Mouse (Mus musculus) kidney, postnatal 0 days (tissue): Measurements from ENCODE around the gene Trappc6a. TPM values are rescaled to one million over a fixed set of nuclear protein-coding genes. Genes with fewer than 3 reads are reported as not detected.
A peak's percentile ranks its signal among the peaks of the same experiment; 100 is the strongest.
"Not testable (repeated sequence)": the region's sequence is repeated elsewhere in the genome, so short reads cannot be mapped to it uniquely, and the experiment has no call there.

ENCODE experiments used
- ATAC-seq: fragments of 200-750 bp; cut with Nextera tagmentation; replicated peaks from 2 replicates; pipeline ENCODE4 v1.8.0; 2017; ENCODE audit warnings: low read depth, moderate number of reproducible peaks, moderate TSS enrichment, moderate library complexity; ENCODE audit not compliant: low FRiP score
- DNase-seq: peaks from one replicate; pipeline ENCODE4 v3.0.0-alpha.2; 2016; ENCODE audit warnings: low spot score
- H3K27ac ChIP-seq: fragments of 300-500 bp; sonication (generic); 2 replicates; pipeline ENCODE4 v1.5.1; 2014; ENCODE audit warnings: mild to moderate bottlenecking
- H3K27me3 ChIP-seq: fragments of 300-500 bp; sonication (generic); 2 replicates; pipeline ENCODE4 v1.6.1; 2014; ENCODE audit warnings: low read length, mixed read lengths; ENCODE audit not compliant: insufficient read depth
- H3K36me3 ChIP-seq: fragments of 300-500 bp; sonication (generic); 2 replicates; pipeline ENCODE4 v1.6.1; 2014; ENCODE audit warnings: low read length, mixed read lengths; ENCODE audit not compliant: insufficient read depth
- H3K4me1 ChIP-seq: fragments of 300-500 bp; sonication (generic); replicated peaks from 2 replicates; pipeline ENCODE4 v1.6.1; 2014; ENCODE audit warnings: antibody characterized with exemption, low read length, mixed read lengths; ENCODE audit not compliant: insufficient read depth
- H3K4me2 ChIP-seq: fragments of 300-500 bp; sonication (generic); 2 replicates; pipeline ENCODE4 v1.6.1; 2014; ENCODE audit warnings: mild to moderate bottlenecking, low read length, moderate library complexity, mixed read lengths
- H3K4me3 ChIP-seq: fragments of 300-500 bp; sonication (generic); replicated peaks from 2 replicates; pipeline ENCODE4 v1.5.1; 2014; ENCODE audit warnings: low read depth, low read length
- H3K9ac ChIP-seq: fragments of 300-500 bp; sonication (generic); 2 replicates; pipeline ENCODE4 v1.6.1; 2014; ENCODE audit warnings: low read depth, low read length
- H3K9me3 ChIP-seq: fragments of 300-500 bp; sonication (generic); replicated peaks from 2 replicates; pipeline ENCODE4 v1.6.1; 2016; ENCODE audit warnings: low read length, inconsistent platforms, mixed read lengths
- CTCF ChIP-seq: IDR thresholded peaks from 2 replicates; pipeline ENCODE4 v1.5.1; 2016; ENCODE audit warnings: antibody characterized with exemption, low read depth, mild to moderate bottlenecking, moderate library complexity
- WGBS: fragments of 180-500 bp; shearing (Covaris S2); extraction: QIAGEN DNeasy Blood & Tissue Kit; methylation state at CpG from one replicate; pipeline ENCODE4 v1.1.7; 2014; 5-methylcytosine and 5-hydroxymethylcytosine counted together
- polyA plus RNA-seq: library from polyadenylated mRNA; unstranded; fragments of >200 nt; fragmentation: Nextera tagmentation; extraction: Ambion mirVana; gene quantifications from 2 replicates; pipeline ENCODE4 v1.2.1, GENCODE M21; 2015

Trappc6a gene
- polyA plus RNA-seq, 1 experiment from 2014 or later = 91.7 TPM

DNA sequence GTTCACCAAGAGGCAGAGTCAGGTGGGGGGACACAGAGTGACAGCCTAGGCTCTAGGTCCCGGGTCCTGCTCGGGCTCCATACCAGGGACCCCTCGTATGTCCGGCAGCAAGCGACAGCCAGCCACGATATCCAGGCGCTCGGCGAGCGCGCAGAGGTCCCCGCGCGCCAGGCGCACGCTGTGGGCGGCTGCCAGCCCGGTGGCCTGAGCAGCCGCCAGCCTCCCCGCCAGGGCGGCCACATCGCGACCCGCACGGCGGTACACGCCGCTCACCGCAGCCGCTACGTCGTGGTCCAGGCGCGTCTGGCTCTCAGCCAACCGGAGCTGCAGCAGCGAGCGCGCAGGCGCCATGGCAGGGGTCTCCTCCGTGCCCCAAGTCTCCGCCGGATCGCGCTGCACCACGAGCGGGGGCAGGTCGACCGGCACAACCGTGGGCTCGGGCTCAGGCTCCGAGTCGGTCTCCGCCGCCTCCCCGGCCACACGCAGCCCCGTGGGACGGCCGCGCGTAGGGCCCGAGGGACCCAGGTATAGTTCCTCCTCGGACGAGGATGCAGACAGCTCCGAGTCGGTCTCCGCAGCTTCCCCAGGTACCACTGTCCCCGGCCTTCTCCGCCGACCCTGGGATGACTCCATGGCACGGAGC is 1.1 kb upstream of the Trappc6a start:
- WGBS = under 1% methylated on average over 71 of the region's 71 CpGs
- Histone ChIP-seq H3K4me2 (peak overlapping the region; percentile 94), H3K4me1 (peaks cover 15% of the 10 kb centered on the region; the same call in 1 of the 2 replicates), H3K36me3 (no peaks in the 10 kb centered on the region), H3K9ac (peak overlapping the region; percentile 53), H3K27ac (no peak overlapping the region), H3K27me3 (no peaks in the 10 kb centered on the region), H3K4me3 (peak overlapping the region; percentile 57), H3K9me3 (no peaks in the 10 kb centered on the region)
- DNase-seq = no peak
- no peak for ATAC-seq
- TF ChIP-seq CTCF = no peak

DNA sequence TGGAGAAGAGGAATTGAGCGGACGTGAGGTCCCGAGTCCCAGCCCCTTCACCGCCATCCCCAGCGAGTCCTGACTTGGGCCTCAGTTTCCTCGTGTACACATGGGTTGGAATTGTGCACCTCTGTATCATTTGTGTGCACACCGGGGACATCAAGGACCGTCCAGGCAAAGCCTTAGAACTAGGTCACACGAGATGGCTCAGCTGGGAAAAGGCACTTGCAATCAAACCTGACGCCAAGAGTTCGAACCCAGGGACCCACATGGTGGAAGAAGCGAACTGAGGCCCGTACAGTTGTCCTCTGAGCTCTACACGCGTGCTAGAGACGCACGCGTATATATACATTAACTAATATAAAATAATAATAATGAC is 598 bp upstream of the Trappc6a start:
- Histone ChIP-seq H3K27ac (no peak overlapping the region; the same call in 1 of the 2 replicates), H3K27me3 (no peaks in the 10 kb centered on the region), H3K4me1 (peaks cover 15% of the 10 kb centered on the region; the same call in 1 of the 2 replicates), H3K4me3 (peak overlapping the region; percentile 57), H3K36me3 (no peaks in the 10 kb centered on the region), H3K9me3 (no peaks in the 10 kb centered on the region), H3K4me2 (peak overlapping the region; percentile 94), H3K9ac (peak overlapping the region; percentile 69)
- TF ChIP-seq CTCF = no peak
- DNase-seq (no peak), ATAC-seq (no peak)
- WGBS = 5% methylated on average over 18 of the region's 18 CpGs

DNA sequence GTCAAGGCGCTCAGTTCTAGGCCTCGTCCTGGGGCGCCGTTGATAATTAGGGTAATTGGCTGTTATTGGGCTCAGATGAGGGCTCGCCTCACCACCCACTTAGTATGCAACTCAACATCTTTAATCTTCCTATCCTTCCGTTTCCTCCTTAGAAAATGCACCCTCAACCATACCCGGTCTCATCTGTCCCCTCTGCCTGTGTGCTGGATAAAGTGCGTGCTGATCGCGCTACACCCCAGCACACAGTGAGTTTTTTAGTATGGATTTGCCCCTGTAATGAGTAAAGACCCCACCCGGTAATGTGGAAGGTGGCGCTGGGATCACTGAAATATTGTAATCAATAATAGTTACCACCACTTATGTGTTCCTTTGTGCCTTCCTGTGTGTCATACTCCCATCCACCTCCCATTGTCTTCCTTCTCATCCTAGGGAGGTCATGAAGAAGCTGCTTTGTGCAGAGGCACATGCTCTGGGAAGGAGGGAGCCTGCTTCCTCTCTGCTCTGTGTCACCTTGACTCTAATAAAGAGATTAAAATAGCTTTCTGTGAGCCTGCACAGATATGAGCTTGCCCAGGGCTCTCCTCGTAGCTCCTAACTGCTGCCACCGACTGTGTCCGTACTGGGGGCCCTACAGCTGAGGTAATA is 851 bp downstream of the Trappc6a start:
- Histone ChIP-seq H3K27ac (peak overlapping the region; percentile 84; the same call in 1 of the 2 replicates), H3K9ac (peak overlapping the region; percentile 60), H3K4me1 (peaks cover 15% of the 10 kb centered on the region; the same call in 1 of the 2 replicates), H3K36me3 (no peaks in the 10 kb centered on the region), H3K4me3 (peak overlapping the region; percentile 57), H3K4me2 (peak overlapping the region; percentile 94), H3K27me3 (no peaks in the 10 kb centered on the region), H3K9me3 (no peaks in the 10 kb centered on the region)
- no peak for TF ChIP-seq CTCF
- 5% methylated on average over 15 of the region's 15 CpGs for WGBS
- 0 out of 2 replicates have a peak, but pooled peaks have one; percentile 0 for ATAC-seq
- no peak for DNase-seq

DNA sequence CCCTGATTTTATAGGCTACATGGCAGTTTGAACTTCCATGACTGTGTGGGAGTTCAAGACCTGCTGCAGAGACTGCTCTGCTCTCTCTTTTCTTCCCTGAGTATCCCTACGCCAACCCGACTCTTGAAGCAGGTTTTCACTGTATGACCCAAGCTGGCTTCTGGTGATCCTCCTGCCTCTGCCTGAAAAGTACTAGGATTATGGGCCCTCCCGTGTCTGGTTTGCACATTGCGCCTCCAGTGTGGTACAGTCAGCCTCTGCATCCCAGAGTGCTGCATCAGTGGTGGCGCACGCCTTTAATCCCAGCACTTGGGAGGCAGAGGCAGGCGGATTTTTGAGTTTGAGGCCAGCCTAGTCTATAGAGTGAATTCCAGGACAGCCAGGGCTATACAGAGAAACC is 1.6 kb downstream of the Trappc6a start:
- no peak overlapping the region for H3K27ac ChIP-seq
- TF ChIP-seq CTCF = no peak
- no peak for DNase-seq
- no peak overlapping the region for H3K9ac ChIP-seq
- WGBS = 91% methylated on average over 7 of the region's 7 CpGs
- H3K9me3 ChIP-seq = no peaks in the 10 kb centered on the region
- H3K4me2 ChIP-seq = peak overlapping the region; percentile 94; the same call in 1 of the 2 replicates
- no peak for ATAC-seq
- H3K27me3 ChIP-seq = no peaks in the 10 kb centered on the region
- H3K36me3 ChIP-seq = no peaks in the 10 kb centered on the region
- no peak overlapping the region for H3K4me3 ChIP-seq
- H3K4me1 ChIP-seq = peaks cover 15% of the 10 kb centered on the region; the same call in 1 of the 2 replicates

DNA sequence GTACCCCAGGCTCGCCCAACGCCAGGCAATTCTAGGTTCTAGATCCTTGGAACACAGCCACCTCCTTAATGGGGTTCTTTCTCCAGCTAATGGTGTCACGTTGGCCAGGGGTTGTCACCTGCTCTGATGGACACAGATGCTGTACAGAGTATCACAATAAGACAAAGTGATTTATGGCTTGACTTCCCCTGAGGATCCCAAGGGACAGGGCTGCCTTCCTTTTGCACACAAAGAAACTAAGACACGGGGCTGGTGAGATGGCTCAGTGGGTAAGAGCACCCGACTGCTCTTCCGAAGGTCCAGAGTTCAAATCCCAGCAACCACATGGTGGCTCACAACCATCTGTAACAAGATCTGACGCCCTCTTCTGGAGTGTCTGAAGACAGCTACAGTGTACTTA is 3.7 kb downstream of the Trappc6a start:
- not testable (repeated sequence) for H3K4me2 ChIP-seq, H3K27ac ChIP-seq, ATAC-seq, H3K27me3 ChIP-seq, H3K9me3 ChIP-seq, H3K9ac ChIP-seq, H3K36me3 ChIP-seq, H3K4me3 ChIP-seq, DNase-seq
- H3K4me1 ChIP-seq = peaks cover 13% of the 10 kb centered on the region; the same call in 1 of the 2 replicates
- WGBS = 73% methylated on average over 6 of the region's 7 CpGs

DNA sequence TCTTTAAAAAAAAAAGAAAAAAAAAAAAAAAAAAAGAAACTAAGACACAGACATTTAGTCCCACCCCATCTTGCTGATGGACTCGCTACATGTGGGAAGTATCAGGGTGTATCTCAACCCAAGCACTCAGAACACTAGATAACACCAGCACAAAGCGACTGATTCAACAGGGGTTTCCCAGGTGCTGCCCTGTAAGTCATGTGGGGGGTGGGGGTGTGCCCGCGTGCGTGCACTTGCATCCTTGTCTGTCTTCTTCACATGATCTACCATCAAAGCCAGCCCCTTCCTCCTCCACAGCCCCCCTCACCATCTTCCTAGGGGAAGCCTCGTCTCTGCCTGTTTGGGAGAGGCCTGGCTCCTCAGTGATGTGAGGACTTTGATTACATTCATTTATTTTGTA is 4.2 kb downstream of the Trappc6a start:
- no peak overlapping the region for H3K9ac ChIP-seq
- DNase-seq (no peak), ATAC-seq (no peak)
- TF ChIP-seq CTCF = no peak
- 74% methylated on average over 6 of the region's 6 CpGs for whole genome bisulfite sequencing
- no peak overlapping the region for H3K27ac ChIP-seq
- H3K9me3 ChIP-seq = no peaks in the 10 kb centered on the region
- no peaks in the 10 kb centered on the region for H3K36me3 ChIP-seq
- H3K4me2 ChIP-seq = no peak overlapping the region
- H3K4me3 ChIP-seq = no peak overlapping the region
- H3K27me3 ChIP-seq = no peaks in the 10 kb centered on the region
- H3K4me1 ChIP-seq = peaks cover 8% of the 10 kb centered on the region; the same call in 1 of the 2 replicates
